Mouse (Mus musculus) limb, embryonic 15.5 days (tissue): ENCODE measurements around the gene Spag9. TPM values are rescaled to one million over a fixed set of nuclear protein-coding genes. Genes with fewer than 3 reads are reported as not detected.
"Not testable (repeated sequence)": the region's sequence is repeated elsewhere in the genome, so short reads cannot be mapped to it uniquely, and the experiment has no call there.

ENCODE experiments used
- ATAC-seq: fragments of 200-750 bp; cut with Nextera tagmentation; 2 replicates; pipeline ENCODE4 v1.8.0; 2017; ENCODE audit warnings: low read depth, moderate TSS enrichment; ENCODE audit not compliant: insufficient number of reproducible peaks, low FRiP score, low TSS enrichment
- H3K27ac ChIP-seq: fragments of 300-500 bp; sonication (generic); 2 replicates; pipeline ENCODE4 v1.5.1; 2015; ENCODE audit warnings: moderate library complexity, mild to moderate bottlenecking, inconsistent platforms
- H3K27me3 ChIP-seq: fragments of 300-500 bp; sonication (generic); 2 replicates; pipeline ENCODE4 v1.6.1; 2015; ENCODE audit warnings: inconsistent platforms
- H3K36me3 ChIP-seq: fragments of 300-500 bp; sonication (generic); 2 replicates; pipeline ENCODE4 v1.6.1; 2015; ENCODE audit warnings: inconsistent platforms
- H3K4me1 ChIP-seq: fragments of 300-500 bp; sonication (generic); 2 replicates; pipeline ENCODE4 v1.6.1; 2015; ENCODE audit warnings: inconsistent platforms
- H3K4me2 ChIP-seq: fragments of 300-500 bp; sonication (generic); 2 replicates; pipeline ENCODE4 v1.6.1; 2015; ENCODE audit warnings: mild to moderate bottlenecking, inconsistent platforms
- H3K4me3 ChIP-seq: fragments of 300-500 bp; sonication (generic); 2 replicates; pipeline ENCODE4 v1.5.1; 2015; ENCODE audit warnings: mild to moderate bottlenecking, inconsistent platforms
- H3K9ac ChIP-seq: fragments of 300-500 bp; sonication (generic); 2 replicates; pipeline ENCODE4 v1.6.1; 2015; ENCODE audit warnings: inconsistent platforms
- H3K9me3 ChIP-seq: fragments of 300-500 bp; sonication (generic); 2 replicates; pipeline ENCODE4 v1.6.1; 2016; ENCODE audit warnings: inconsistent platforms
- WGBS: fragments of 180-500 bp; shearing (Covaris S2); methylation state at CpG from one replicate; pipeline ENCODE4 v1.1.7; 2015; 5-methylcytosine and 5-hydroxymethylcytosine counted together
- polyA plus RNA-seq: library from polyadenylated mRNA; unstranded; fragments of >200 nt; fragmentation: Nextera tagmentation; extraction: Ambion mirVana; gene quantifications from 2 replicates; pipeline ENCODE4 v1.2.1, GENCODE M21; 2015

Spag9 gene
- polyA plus RNA-seq, 1 experiment from 2014 or later: 44.0 TPM

GRCm38 (mm10) chr11:94073283-94073682 lies 77.4 kb downstream of the Spag9 start:
- Histone ChIP-seq H3K36me3 (peaks cover 20% of the 10 kb centered on the region), H3K4me3 (no peak overlapping the region), H3K27me3 (no peaks in the 10 kb centered on the region), H3K4me1 (no peaks in the 10 kb centered on the region), H3K4me2 (no peak overlapping the region), H3K27ac (no peak overlapping the region), H3K9ac (no peak overlapping the region), H3K9me3 (no peaks in the 10 kb centered on the region)
- no peak for ATAC-seq
- WGBS: 87% methylated on average over 4 of the region's 4 CpGs

GRCm38 (mm10) chr11:94086966-94087365 lies 91.1 kb downstream of the Spag9 start:
- not testable (repeated sequence) for H3K9me3 ChIP-seq, H3K4me3 ChIP-seq, H3K4me1 ChIP-seq, H3K9ac ChIP-seq, H3K27ac ChIP-seq, H3K27me3 ChIP-seq, H3K4me2 ChIP-seq, ATAC-seq
- peaks cover 64% of the 10 kb centered on the region for H3K36me3 ChIP-seq
- WGBS: 77% methylated on average over 2 of the region's 2 CpGs

GRCm38 (mm10) chr11:94090496-94090895 lies 94.6 kb downstream of the Spag9 start:
- WGBS: 81% methylated on average over 4 of the region's 4 CpGs
- peaks cover 65% of the 10 kb centered on the region for H3K36me3 ChIP-seq

GRCm38 (mm10) chr11:94097489-94097888 lies 101.6 kb downstream of the Spag9 start:
- Histone ChIP-seq H3K4me3 (no peak overlapping the region), H3K36me3 (peaks cover 65% of the 10 kb centered on the region), H3K4me1 (no peaks in the 10 kb centered on the region), H3K27ac (no peak overlapping the region), H3K9ac (no peak overlapping the region), H3K9me3 (no peaks in the 10 kb centered on the region), H3K27me3 (no peaks in the 10 kb centered on the region), H3K4me2 (no peak overlapping the region)
- no peak for ATAC-seq
- 88% methylated on average over 3 of the region's 3 CpGs for WGBS

More at GRCm38 (mm10) chr11:94090496-94090895, 94.6 kb downstream of the Spag9 start:
- Histone ChIP-seq H3K27me3 (no peaks in the 10 kb centered on the region), H3K4me3 (no peak overlapping the region), H3K27ac (no peak overlapping the region), H3K9me3 (no peaks in the 10 kb centered on the region), H3K9ac (no peak overlapping the region), H3K4me1 (no peaks in the 10 kb centered on the region), H3K4me2 (no peak overlapping the region)
- ATAC-seq: no peak

GRCm38 (mm10) chr11:94098840-94099239 lies 102.9 kb downstream of the Spag9 start:
- Histone ChIP-seq H3K27ac (no peak overlapping the region), H3K9me3 (no peaks in the 10 kb centered on the region), H3K4me3 (no peak overlapping the region), H3K4me1 (no peaks in the 10 kb centered on the region), H3K4me2 (no peak overlapping the region), H3K27me3 (no peaks in the 10 kb centered on the region), H3K36me3 (peaks cover 63% of the 10 kb centered on the region), H3K9ac (no peak overlapping the region)
- 92% methylated on average over 5 of the region's 5 CpGs for WGBS
- ATAC-seq: no peak

- Histone ChIP-seq H3K4me3 (no peak overlapping the region), H3K4me2 (no peak overlapping the region), H3K9ac (no peak overlapping the region), H3K9me3 (no peaks in the 10 kb centered on the region), H3K36me3 (peaks cover 52% of the 10 kb centered on the region), H3K4me1 (no peaks in the 10 kb centered on the region), H3K27me3 (no peaks in the 10 kb centered on the region), H3K27ac (no peak overlapping the region)
- ATAC-seq: no peak
- 95% methylated on average over 2 of the region's 2 CpGs for WGBS
These were observed 117.9 kb downstream of the Spag9 start for GRCm38 (mm10) chr11:94113795-94114194.

- 96% methylated on average over 5 of the region's 5 CpGs for WGBS
- Histone ChIP-seq H3K27ac (no peak overlapping the region), H3K4me2 (no peak overlapping the region), H3K9ac (no peak overlapping the region), H3K4me3 (no peak overlapping the region), H3K36me3 (peaks cover 42% of the 10 kb centered on the region), H3K27me3 (no peaks in the 10 kb centered on the region), H3K4me1 (no peaks in the 10 kb centered on the region), H3K9me3 (no peaks in the 10 kb centered on the region)
- no peak for ATAC-seq
These were observed 119.5 kb downstream of the Spag9 start for GRCm38 (mm10) chr11:94115408-94115807.

- 96% methylated on average over 7 of the region's 7 CpGs for WGBS
- no peak for ATAC-seq
- Histone ChIP-seq H3K9me3 (no peaks in the 10 kb centered on the region), H3K27ac (no peak overlapping the region), H3K9ac (no peak overlapping the region), H3K4me2 (no peak overlapping the region), H3K27me3 (no peaks in the 10 kb centered on the region), H3K36me3 (peaks cover 49% of the 10 kb centered on the region), H3K4me1 (no peaks in the 10 kb centered on the region), H3K4me3 (no peak overlapping the region)
These were observed 120.8 kb downstream of the Spag9 start for GRCm38 (mm10) chr11:94116655-94117054.

GRCm38 (mm10) chr11:94117836-94118235 lies 121.9 kb downstream of the Spag9 start:
- H3K9ac ChIP-seq: no peak overlapping the region
- H3K4me2 ChIP-seq: no peak overlapping the region
- H3K4me3 ChIP-seq: no peak overlapping the region
- peaks cover 40% of the 10 kb centered on the region for H3K36me3 ChIP-seq
- H3K27me3 ChIP-seq: no peaks in the 10 kb centered on the region
- ATAC-seq: no peak
- 94% methylated on average over 6 of the region's 6 CpGs for WGBS
- no peaks in the 10 kb centered on the region for H3K4me1 ChIP-seq
- H3K27ac ChIP-seq: no peak overlapping the region
- H3K9me3 ChIP-seq: no peaks in the 10 kb centered on the region

- Histone ChIP-seq H3K27ac (peak overlapping the region; percentile 38; the same call in 1 of the 2 replicates), H3K9ac (no peak overlapping the region), H3K9me3 (no peaks in the 10 kb centered on the region), H3K4me2 (no peak overlapping the region), H3K36me3 (peaks cover 35% of the 10 kb centered on the region), H3K4me1 (no peaks in the 10 kb centered on the region), H3K4me3 (no peak overlapping the region), H3K27me3 (no peaks in the 10 kb centered on the region)
- ATAC-seq: no peak
These were observed 122.7 kb downstream of the Spag9 start for GRCm38 (mm10) chr11:94118612-94119011.

- Histone ChIP-seq H3K27ac (no peak overlapping the region), H3K36me3 (peaks cover 33% of the 10 kb centered on the region), H3K27me3 (no peaks in the 10 kb centered on the region), H3K4me1 (no peaks in the 10 kb centered on the region), H3K9me3 (no peaks in the 10 kb centered on the region), H3K9ac (no peak overlapping the region), H3K4me2 (no peak overlapping the region), H3K4me3 (no peak overlapping the region)
- ATAC-seq: no peak
- WGBS: 89% methylated on average over 3 of the region's 3 CpGs
These were observed 124.8 kb downstream of the Spag9 start for GRCm38 (mm10) chr11:94120690-94121089.

- Histone ChIP-seq H3K4me1 (no peaks in the 10 kb centered on the region), H3K27ac (no peak overlapping the region), H3K27me3 (no peaks in the 10 kb centered on the region), H3K4me3 (no peak overlapping the region), H3K4me2 (no peak overlapping the region), H3K9ac (no peak overlapping the region), H3K9me3 (no peaks in the 10 kb centered on the region), H3K36me3 (peaks cover 33% of the 10 kb centered on the region)
- WGBS: 91% methylated on average over 10 of the region's 10 CpGs
- no peak for ATAC-seq
These were observed 125.6 kb downstream of the Spag9 start for GRCm38 (mm10) chr11:94121501-94121900.

- Histone ChIP-seq H3K4me3 (no peak overlapping the region), H3K9me3 (no peaks in the 10 kb centered on the region), H3K27me3 (no peaks in the 10 kb centered on the region), H3K27ac (no peak overlapping the region), H3K36me3 (peaks cover 31% of the 10 kb centered on the region), H3K4me2 (no peak overlapping the region), H3K9ac (no peak overlapping the region), H3K4me1 (no peaks in the 10 kb centered on the region)
- WGBS: 88% methylated on average over 9 of the region's 9 CpGs
- no peak for ATAC-seq
These were observed 126.6 kb downstream of the Spag9 start for GRCm38 (mm10) chr11:94122341-94123030.
